Mouse (Mus musculus) colon, adult 2 months (tissue): ENCODE results near the gene Smarcad1. TPM values are rescaled to one million over a fixed set of nuclear protein-coding genes. Genes with fewer than 3 reads are reported as not detected.

Experiments
- polyA plus RNA-seq: library from polyadenylated mRNA; depleted of rRNA; stranded (reverse); fragments of >200 nt; gene quantifications from 2 replicates; pipeline ENCODE4 v1.2.3, GENCODE M21; 2012; rRNA removed

Gene Smarcad1
- polyA plus RNA-seq: 4.1 and 5.9 TPM in 2 replicates

DNA sequence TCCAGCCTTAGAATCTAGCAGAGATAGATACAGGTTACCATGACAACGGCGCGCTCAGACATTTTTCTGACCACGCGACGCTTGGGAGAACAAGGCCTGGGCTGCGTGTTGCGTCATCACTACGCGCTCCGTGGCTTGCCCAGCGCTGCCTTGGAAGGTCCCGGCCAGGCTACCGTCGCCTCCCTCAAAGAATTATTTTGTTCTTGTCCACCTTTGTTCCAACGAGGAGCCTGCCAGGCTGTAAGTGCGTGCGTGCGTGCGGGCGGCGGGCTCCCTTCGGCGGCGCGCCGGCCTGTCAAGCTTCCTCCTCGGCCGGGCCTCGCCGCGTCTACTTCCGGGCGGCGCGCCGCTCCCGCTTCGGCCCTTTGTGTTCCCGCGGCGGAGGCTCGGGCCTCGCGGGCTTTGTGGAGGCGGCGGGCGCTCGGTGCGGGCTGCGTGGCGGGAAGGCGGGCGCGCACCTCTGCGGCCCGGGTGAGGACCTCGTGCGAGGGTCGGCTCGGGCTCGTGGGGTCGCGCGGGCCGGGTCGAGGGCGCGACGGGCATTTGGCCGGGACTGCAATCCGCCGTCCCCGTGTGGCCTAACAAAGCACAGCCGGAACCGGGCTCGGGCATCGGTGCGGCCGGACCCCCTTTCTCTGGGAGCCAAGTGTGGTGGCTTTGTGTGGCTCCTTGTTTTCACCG is at the start of gene Smarcad1:
Gene Smarcad1 (plus strand): TSS at position 93 of the 681 bp plus-strand sequence.

DNA sequence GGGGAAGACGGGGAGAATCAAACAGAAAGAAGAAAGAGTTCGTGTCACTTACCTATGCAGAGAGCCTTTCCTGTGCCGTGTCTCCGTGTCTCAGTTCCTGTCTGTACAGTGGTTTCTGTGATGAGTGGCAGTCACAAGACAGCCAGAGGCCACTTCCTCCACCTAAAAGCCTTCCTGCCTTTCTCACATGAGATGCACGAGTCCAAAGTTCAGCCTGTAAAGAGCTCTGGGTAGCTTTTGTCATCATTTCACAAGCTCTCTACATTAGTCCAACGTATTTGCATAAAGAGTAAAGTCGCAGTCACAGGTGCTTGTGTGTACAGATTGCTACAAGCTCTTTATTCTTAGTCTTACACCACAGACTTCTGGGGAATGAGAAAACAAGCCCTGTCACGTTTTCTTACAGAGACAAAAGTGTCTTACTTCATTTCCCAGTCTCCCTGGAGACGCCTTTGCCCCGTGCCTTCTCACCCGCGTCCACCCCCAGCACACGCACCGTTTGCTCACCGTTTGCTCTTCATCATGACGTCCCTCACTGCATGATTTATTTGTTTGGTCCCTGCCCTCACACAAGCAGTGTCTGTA is 102.3 kb downstream of the Smarcad1 start, which contains the start of gene Hpgds:
Gene Hpgds (minus strand): TSS at position 288 of the 585 bp plus-strand sequence.

Other genes with a start within 250 kb of the Smarcad1 start
- 0.63 and 1.3 TPM in 2 replicates for gene Hpgds, start 102.3 kb downstream of the Smarcad1 start, polyA plus RNA-seq